Mouse (Mus musculus) gastrocnemius, adult 8-10 months (tissue): ENCODE results near the gene Scyl3. TPM values are rescaled to one million over a fixed set of nuclear protein-coding genes. Genes with fewer than 3 reads are reported as not detected.

ENCODE experiments used
- DNase-seq, 2 experiments: peaks; one replicate each; pipeline ENCODE4 v3.0.0; 2022; ENCODE audit warnings: low spot score in 2 of 2
- total RNA-seq, 4 experiments: library from RNA; stranded (reverse); gene quantifications; 2 replicates each; pipeline ENCODE4 v1.2.4; 2022

Gene Scyl3
- total RNA-seq, 4 experiments from 2014 or later: 3.4 to 4.1 (median 4.0) TPM

DNA sequence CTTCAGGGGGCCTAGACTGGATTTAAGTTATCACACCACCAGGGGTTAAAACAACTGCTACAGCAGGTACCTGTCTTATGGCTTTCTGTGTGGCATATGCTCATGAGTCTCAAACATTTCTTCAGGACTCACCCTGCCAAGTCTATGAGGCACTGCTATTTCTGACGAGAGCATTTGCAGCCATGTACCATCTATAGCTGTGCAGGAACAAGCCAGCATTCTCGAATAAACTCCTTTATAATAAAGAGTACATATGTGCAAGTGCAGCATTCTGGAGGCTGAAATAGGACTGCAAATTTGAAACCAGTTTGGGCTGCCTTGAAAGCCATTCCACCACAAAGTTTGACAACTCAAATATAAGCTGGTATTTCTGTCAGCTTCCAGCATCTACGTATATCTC is 29.1 kb downstream of the Scyl3 start:
- no peak for DNase-seq

DNA sequence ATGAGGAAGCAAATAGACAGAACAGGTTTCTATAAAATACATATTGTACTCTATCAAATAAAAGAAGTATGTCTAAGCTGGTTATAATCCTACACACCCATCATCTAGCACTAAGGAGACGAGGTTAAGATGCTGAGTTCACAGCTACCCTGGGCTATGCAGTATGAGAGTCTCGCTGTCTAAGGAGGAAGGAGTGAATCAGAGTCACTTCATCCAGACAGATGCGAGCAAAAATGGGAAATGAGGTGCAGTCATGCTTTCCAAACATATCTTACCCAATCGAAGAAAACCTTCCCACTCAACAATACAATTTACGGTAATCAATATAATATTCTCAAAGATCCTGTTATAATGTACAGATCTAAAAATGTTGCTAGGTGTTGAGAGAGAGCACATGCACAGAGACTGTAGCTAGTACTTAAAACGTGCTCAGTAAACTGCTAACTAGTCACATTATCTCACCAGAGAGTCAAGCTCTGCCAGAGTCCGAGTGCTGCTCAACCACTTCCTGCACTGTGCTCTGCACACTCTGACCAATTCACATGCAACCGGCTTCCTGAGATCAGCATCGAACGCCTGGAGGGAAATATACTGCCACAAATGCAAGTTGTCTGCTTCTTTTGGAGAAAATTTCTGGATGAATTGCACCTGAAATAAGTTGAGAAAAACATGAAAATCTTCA is 35.2 kb downstream of the Scyl3 start:
- DNase-seq: no peak

DNA sequence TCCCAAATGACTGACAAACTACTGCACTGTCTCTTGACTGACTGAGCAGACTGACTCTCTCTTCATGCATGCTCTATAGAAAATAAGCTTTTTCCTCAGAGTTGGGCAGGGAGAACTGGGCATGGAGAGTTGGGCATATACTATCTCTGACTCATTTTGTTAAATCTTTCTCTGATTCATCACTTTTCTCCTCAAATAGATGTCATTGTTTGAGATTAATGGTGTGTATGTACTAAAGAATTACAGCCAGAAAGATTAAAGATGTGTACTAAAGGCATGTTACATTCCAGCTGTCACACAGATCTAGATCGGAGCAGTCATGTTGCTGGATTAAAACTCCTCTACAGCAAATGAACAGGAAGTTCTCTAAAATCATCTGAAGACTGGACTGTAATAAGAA is 45.6 kb downstream of the Scyl3 start:
- no peak for DNase-seq

DNA sequence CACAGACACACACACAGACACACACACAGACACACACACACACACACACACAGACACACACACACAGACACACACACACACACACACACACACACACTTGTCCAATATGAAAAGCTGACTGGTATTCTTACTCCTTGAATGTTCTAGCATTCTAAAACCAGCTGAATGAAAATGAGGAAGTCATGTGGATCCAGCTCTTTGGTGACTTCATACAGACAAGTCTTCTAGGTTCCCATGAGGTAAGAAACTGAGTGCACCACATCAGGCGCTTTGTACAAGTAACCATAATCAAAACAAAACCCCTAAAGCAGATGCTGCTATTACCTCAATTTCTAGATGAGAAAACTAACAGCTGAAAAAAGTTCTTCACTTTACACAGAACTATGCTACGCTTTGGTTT is 46.2 kb downstream of the Scyl3 start:
- DNase-seq: no peak

DNA sequence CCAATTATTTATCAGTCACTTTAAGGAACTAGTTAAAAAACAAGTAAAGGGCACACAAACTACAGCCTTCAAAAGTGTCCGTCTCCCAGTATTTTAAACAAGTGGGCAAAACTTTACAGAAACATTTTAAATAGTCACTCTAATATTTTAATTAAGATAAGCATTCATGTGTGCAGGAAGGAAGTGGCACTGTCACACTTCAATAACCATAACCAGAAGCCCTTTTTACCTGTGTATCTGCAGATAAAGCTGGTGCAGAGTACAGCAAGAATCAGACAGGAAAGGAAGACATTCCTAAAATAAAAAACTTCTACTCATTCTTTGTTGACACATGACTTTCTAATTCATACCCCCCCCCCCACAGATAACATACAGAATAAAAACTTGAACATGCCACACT is 47.6 kb downstream of the Scyl3 start:
- DNase-seq: no peak

DNA sequence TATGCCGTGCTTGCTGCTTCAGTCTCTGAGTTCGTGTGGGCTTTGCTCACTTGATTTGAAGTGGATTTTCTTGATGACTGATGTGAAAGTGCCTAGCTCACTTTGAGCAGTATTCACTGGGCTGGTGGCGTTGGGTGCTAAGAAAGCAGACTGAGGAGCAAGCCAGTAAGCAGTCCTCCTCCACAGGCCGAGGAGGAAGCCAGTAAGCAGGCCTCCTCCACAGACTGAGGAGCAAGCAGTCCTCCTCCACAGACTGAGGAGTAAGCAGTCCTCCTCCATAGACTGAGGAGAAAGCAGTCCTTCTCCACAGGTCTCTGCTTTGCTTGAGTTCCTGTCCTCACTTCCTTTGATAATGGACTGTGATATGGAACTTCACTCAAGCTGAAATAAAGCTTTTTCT is 63.5 kb downstream of the Scyl3 start:
- no peak for DNase-seq

DNA sequence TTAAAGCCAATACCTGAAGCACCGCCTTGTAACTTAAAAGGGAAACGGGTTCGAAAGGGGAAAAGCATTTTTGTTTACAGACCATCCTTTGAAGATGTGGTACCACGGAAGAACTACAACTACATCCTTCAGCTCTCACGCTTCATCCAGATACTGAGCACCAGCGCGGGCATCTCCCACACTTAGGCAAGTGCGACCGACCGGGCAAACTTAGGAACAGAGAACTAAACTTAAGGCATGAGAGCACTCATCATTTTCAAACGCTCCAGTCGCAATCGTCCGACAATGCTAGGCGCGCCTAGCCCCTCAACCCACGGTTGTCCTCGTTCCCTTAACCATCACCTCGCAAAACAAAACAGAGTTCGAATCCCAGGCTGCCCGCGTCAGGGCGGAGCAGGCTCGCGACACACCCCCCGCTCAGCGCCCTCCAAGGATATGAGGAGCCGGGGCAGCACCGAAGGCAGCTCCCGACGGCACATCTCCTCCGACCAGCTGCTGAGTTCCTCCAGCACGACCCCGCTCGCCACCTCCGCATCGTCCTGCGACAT is 65.3 kb downstream of the Scyl3 start:
- no peak for DNase-seq

DNA sequence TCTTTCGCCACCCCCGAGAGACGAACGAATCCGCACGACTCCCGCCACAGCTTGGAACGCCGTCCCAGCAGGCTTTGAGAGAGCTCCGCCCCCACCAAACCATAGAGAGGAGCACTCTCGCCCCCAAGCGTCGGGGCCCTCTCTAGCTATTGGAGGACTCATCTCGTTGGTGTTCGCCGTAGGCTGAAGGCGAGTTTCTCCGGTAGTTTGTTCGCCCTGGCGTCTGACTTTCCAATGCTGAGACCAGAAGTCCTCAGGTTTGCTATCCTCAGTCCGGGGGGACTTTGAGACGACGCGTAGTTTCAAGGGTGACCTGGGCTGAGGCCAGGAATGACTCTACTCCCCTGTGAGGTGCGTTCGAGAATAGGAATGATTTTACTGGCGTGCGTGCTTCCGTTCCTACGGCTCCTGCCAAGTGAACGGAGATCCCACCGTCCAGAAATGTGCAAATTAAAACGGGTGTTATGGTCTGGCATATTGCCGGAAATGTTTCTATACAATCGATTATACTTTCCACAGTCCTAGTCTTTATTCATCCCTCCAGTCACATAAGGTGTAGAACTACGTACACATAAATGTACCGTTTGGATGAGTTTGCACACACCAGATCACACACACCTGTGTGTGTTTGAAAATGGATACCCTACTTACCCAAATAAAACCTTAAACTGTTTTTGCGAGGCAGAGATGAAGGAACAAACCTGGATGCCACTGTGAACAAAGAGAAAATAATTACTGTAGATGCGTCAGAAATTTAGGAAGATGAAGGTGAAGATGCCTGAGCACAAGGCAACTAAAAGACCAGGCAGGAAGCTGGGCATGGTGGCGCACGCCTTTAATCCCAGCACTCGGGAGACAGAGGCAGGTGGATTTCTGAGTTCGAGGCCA is 66.1 kb downstream of the Scyl3 start, which contains the start of the genes BC055324 and Mettl18:
Gene BC055324, minus strand, starts transcription at position 76 of the 888 bp plus-strand sequence.
Gene Mettl18, plus strand, starts transcription at position 169 of the 888 bp plus-strand sequence.
- peak; percentile 76 to 77 for DNase-seq

DNA sequence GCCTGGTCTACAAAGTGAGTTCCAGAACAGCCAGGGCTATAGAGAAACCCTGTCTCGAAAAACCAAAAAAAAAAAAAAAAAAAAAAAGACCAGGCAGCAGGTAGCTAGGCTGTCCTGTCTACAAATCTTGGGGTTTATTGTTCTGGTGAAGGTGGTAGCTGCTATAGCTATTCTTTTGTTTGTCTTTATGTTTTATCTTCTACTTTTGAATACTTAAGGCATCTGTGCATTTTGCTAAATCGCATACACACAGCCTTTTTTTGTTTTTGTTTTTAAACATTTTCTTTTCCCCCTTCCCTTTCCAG is 66.7 kb downstream of the Scyl3 start:
- no peak for DNase-seq

DNA sequence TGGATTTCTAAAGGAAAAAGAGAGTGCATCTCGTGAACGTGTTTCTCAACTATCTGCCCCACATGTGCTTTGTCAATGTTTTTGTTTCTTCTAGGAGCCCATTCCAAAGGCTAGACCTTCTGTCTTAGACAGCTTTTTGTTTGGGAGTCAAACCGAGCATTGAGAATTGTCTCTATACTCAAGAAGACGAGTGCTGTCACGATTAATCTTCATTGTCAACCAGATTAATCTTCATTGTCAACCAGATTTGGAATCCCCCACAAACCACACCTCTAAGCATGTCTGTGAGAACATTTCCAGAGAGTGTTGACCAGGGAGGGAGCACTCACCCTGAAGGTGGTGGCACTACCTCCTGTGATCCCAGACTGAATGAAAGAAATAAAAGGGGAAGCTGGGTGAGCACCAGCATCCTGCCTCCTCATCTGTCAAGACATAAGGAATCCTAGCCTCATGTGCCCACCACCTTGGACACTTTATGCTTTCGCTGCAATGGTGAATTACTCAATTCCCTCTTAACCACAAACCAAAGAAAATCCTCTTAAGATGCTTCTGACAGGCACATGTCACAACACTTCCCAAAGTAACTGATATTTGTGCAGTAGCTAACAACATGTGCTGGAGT is 73.0 kb downstream of the Scyl3 start:
- DNase-seq: no peak

DNA sequence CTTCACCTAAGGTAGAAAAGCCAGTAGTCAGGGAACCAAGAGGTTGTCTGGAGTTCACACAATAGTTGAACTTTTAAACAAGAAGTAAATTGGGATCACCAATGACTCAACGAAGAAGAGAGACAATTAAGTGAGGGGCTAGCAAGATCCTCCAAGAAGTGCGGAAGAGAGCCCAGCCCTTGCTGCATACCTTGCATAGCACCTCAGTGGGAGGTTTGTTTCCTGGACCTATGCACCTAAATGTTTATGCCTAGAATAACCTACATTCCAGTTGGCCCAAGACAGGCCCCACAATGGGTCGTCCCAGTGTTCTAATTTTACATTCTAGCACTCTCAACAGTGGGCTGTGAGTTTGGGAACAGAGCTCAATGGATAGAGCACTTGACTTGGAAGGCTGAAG is 75.4 kb downstream of the Scyl3 start:
- no peak for DNase-seq

Other genes with a start within 250 kb of the Scyl3 start
- gene Mettl11b, start 203.9 kb upstream of the Scyl3 start, total RNA-seq: 10 to 100 TPM; 29.7 to 42.4 (median 35.7) TPM
- gene Kifap3, start 149.5 kb upstream of the Scyl3 start, total RNA-seq: 10 to 100 TPM; 20.6 to 22.8 (median 21.8) TPM
- gene BC055324, start 65.7 kb downstream of the Scyl3 start, total RNA-seq: under 1 TPM in 2 of 4 experiments, not detected in 2; 0.51 to 0.81 TPM
- gene Mettl18, start 65.8 kb downstream of the Scyl3 start, total RNA-seq: 1 to 10 TPM; 3.1 to 4.9 (median 4.3) TPM
- gene Sele, start 119.1 kb downstream of the Scyl3 start, total RNA-seq: not detected
- under 1 TPM in 2 of 4 experiments, not detected in 2; 0.19 to 0.34 TPM for gene Sell, start 132.9 kb downstream of the Scyl3 start, total RNA-seq
- gene Selp, start 186.2 kb downstream of the Scyl3 start, total RNA-seq: under 1 TPM; 0.27 to 0.83 (median 0.59) TPM
- gene F5, start 222.7 kb downstream of the Scyl3 start, total RNA-seq: under 1 TPM; 0.07 to 0.18 (median 0.13) TPM